Mouse (Mus musculus) heart, adult 2 months (tissue): ENCODE data around the gene Iqsec3.

ENCODE experiments used
- CTCF ChIP-seq: fragments of 200-600 bp; IDR thresholded peaks from 2 replicates; pipeline ENCODE4 v1.8.1; 2022; ENCODE audit warnings: antibody characterized with exemption, mild to moderate bottlenecking, moderate library complexity
- EP300 ChIP-seq: fragments of 200-500 bp; IDR thresholded peaks from 2 replicates; pipeline ENCODE4 v1.6.1; 2011; ENCODE audit warnings: low read depth, low read length, control low read depth; ENCODE audit not compliant: insufficient read depth
- POLR2A ChIP-seq: fragments of 200-500 bp; IDR thresholded peaks from 2 replicates; pipeline ENCODE4 v1.6.1; 2011; ENCODE audit warnings: mild to moderate bottlenecking, low read depth, low read length, control low read depth; ENCODE audit not compliant: insufficient read depth

GRCm38 (mm10) chr6:121521030-121521429, 47.6 kb upstream of the Iqsec3 start:
- TF ChIP-seq CTCF (no peak), EP300 (no peak), POLR2A (no peak)
